Mouse (Mus musculus): ENCODE results near the gene Cyp2w1.
"Not testable (repeated sequence)": the region's sequence is repeated elsewhere in the genome, so short reads cannot be mapped to it uniquely, and the experiment has no call there.

The Cyp2w1 gene

GRCm38 (mm10) chr5:139383234-139383633, 30.8 kb downstream of the Cyp2w1 start:
- no peak for DNase-seq (ENCODE audit: low read depth, low spot score)

- DNase-seq (ENCODE audit: low read depth, low spot score) = no peak
These were observed 32.1 kb downstream of the Cyp2w1 start for GRCm38 (mm10) chr5:139384531-139384930.

- no peak for DNase-seq (ENCODE audit: low read depth, low spot score)
These were observed 33.6 kb downstream of the Cyp2w1 start for GRCm38 (mm10) chr5:139386047-139386446.

GRCm38 (mm10) chr5:139387329-139388194, 35.1 kb downstream of the Cyp2w1 start:
- no peak for DNase-seq (ENCODE audit: low read depth, low spot score)

GRCm38 (mm10) chr5:139388195-139388570, 35.8 kb downstream of the Cyp2w1 start:
- no peak for DNase-seq (ENCODE audit: low read depth, low spot score)

- no peak for DNase-seq (ENCODE audit: low read depth, low spot score)
These were observed 36.6 kb downstream of the Cyp2w1 start for GRCm38 (mm10) chr5:139388694-139389675.

GRCm38 (mm10) chr5:139389676-139390061, 37.3 kb downstream of the Cyp2w1 start:
- no peak for DNase-seq (ENCODE audit: low read depth, low spot score)

- DNase-seq (ENCODE audit: low read depth, low spot score) = not testable (repeated sequence)
These were observed 38.1 kb downstream of the Cyp2w1 start for GRCm38 (mm10) chr5:139390324-139391119.

- DNase-seq (ENCODE audit: low read depth, low spot score) = no peak
These were observed 39.0 kb downstream of the Cyp2w1 start for GRCm38 (mm10) chr5:139391309-139391990.

GRCm38 (mm10) chr5:139392219-139393196, 40.1 kb downstream of the Cyp2w1 start:
- no peak for DNase-seq (ENCODE audit: low read depth, low spot score)

GRCm38 (mm10) chr5:139393197-139393588, 40.8 kb downstream of the Cyp2w1 start:
- no peak for DNase-seq (ENCODE audit: low read depth, low spot score)

GRCm38 (mm10) chr5:139394399-139394798, 42.0 kb downstream of the Cyp2w1 start:
- DNase-seq (ENCODE audit: low read depth, low spot score) = no peak

- no peak for DNase-seq (ENCODE audit: low read depth, low spot score)
These were observed 43.1 kb downstream of the Cyp2w1 start for GRCm38 (mm10) chr5:139395528-139395927.

- no peak for DNase-seq (ENCODE audit: low read depth, low spot score)
These were observed 45.0 kb downstream of the Cyp2w1 start for GRCm38 (mm10) chr5:139397359-139397916.

- DNase-seq (ENCODE audit: low read depth, low spot score) = peak; percentile 86
These were observed 45.7 kb downstream of the Cyp2w1 start for GRCm38 (mm10) chr5:139397959-139398753.

- DNase-seq (ENCODE audit: low read depth, low spot score) = no peak
These were observed 46.4 kb downstream of the Cyp2w1 start for GRCm38 (mm10) chr5:139398786-139399185.

- no peak for DNase-seq (ENCODE audit: low read depth, low spot score)
These were observed 47.6 kb downstream of the Cyp2w1 start for GRCm38 (mm10) chr5:139399991-139400390.

GRCm38 (mm10) chr5:139402106-139402505, 49.7 kb downstream of the Cyp2w1 start:
- no peak for DNase-seq (ENCODE audit: low read depth, low spot score)
